Mouse (Mus musculus) right cerebral cortex, postnatal 36 days (tissue): ENCODE measurements around the gene Rnf180.
"Not testable (repeated sequence)": the region's sequence is repeated elsewhere in the genome, so short reads cannot be mapped to it uniquely, and the experiment has no call there.

Source experiments
- DNase-seq, 2 experiments: peaks; one replicate each; pipeline ENCODE4 v3.0.0; 2022; ENCODE audit warnings: low spot score in 2 of 2, mixed read lengths in 1 of 2

Gene Rnf180

GRCm38 (mm10) chr13:105294715-105295114 lies at the start of gene Rnf180:
TSS of gene Rnf180 (minus strand) at chr13:105294815.
- no peak for DNase-seq

GRCm38 (mm10) chr13:105331199-105331968 lies 36.8 kb upstream of the Rnf180 start:
- DNase-seq, result no peak

GRCm38 (mm10) chr13:105326946-105327345 lies 32.3 kb upstream of the Rnf180 start:
- DNase-seq, result no peak

GRCm38 (mm10) chr13:105316926-105317325 lies 22.3 kb upstream of the Rnf180 start:
- DNase-seq, result no peak

GRCm38 (mm10) chr13:105316009-105316408 lies 21.4 kb upstream of the Rnf180 start:
- DNase-seq, result no peak

- DNase-seq, result no peak
These were observed 18.1 kb upstream of the Rnf180 start for GRCm38 (mm10) chr13:105312763-105313162.

- DNase-seq, result not testable (repeated sequence)
These were observed 15.9 kb upstream of the Rnf180 start for GRCm38 (mm10) chr13:105310562-105310961.

GRCm38 (mm10) chr13:105305513-105305912 lies 10.9 kb upstream of the Rnf180 start:
- DNase-seq, result no peak

- no peak for DNase-seq
These were observed 9.4 kb upstream of the Rnf180 start for GRCm38 (mm10) chr13:105304054-105304453.

- no peak for DNase-seq
These were observed 5.4 kb upstream of the Rnf180 start for GRCm38 (mm10) chr13:105300009-105300346.

- DNase-seq, result no peak
These were observed 4.8 kb upstream of the Rnf180 start for GRCm38 (mm10) chr13:105299162-105300008.

GRCm38 (mm10) chr13:105293781-105294667 lies 591 bp downstream of the Rnf180 start:
- DNase-seq, result peak; percentile 23 to 26

GRCm38 (mm10) chr13:105291816-105292215 lies 2.8 kb downstream of the Rnf180 start:
- peak; percentile 33 to 50 for DNase-seq

GRCm38 (mm10) chr13:105290594-105290993 lies 4.0 kb downstream of the Rnf180 start:
- no peak for DNase-seq

GRCm38 (mm10) chr13:105290021-105290420 lies 4.6 kb downstream of the Rnf180 start:
- DNase-seq, result no peak

GRCm38 (mm10) chr13:105279397-105280018 lies 15.1 kb downstream of the Rnf180 start:
- no peak for DNase-seq

- no peak for DNase-seq
These were observed 24.1 kb downstream of the Rnf180 start for GRCm38 (mm10) chr13:105270394-105271094.

- DNase-seq, result no peak
These were observed 27.2 kb downstream of the Rnf180 start for GRCm38 (mm10) chr13:105267464-105267863.

GRCm38 (mm10) chr13:105266746-105267145 lies 27.9 kb downstream of the Rnf180 start:
- DNase-seq, result peak; percentile 18 to 21

GRCm38 (mm10) chr13:105256757-105257433 lies 37.7 kb downstream of the Rnf180 start:
- DNase-seq, result no peak
